Mouse (Mus musculus): ENCODE data around the gene Ahsg. TPM values are rescaled to one million over a fixed set of nuclear protein-coding genes. Genes with fewer than 3 reads are reported as not detected.

Ahsg gene
- total RNA-seq, 4 experiments from 2014 or later, result 3.5 TPM; not detected in 3

DNA sequence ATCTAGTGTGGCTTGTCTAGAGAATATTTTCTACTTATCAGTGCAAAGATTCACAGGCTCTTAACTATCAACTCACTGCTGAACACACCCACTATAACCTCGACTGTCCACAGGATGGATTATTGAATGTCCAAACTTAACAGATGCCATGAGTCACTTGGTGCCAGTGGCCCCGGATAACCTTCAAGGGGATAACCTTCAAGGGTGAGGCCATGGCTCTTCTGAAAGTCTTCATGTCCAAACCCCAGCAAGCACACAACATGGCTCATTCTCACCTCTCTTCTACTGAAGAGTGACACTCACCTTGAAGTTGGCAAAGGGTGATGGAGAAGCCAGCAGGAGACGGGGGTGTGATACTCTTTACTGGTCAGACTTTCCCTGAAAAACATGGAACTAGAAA is 4.4 kb upstream of the Ahsg start:
- no peak for DNase-seq (ENCODE audit: low spot score in 2 of 2)

DNA sequence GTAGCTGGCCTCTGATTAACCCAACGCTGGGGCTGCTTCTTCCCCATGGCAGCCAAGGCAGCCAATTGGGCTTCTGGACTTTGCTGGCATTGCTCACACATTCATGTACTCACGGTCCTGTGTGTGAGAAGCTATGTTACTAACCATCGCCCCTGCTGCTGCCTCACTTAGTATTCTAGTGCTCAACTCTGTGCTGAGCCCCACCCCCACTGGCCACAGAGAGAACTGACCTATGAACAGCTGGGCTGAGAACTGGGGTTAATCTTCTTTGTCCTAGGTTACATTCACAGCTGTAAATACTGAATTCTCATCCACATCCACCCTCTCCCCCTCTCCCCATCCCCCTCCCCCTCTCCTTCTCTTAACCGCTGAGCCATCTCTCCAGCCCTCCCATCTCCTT is 2.2 kb upstream of the Ahsg start:
- no peak for DNase-seq (ENCODE audit: low spot score in 2 of 2)

GRCm38 (mm10) chr16:22889716-22890115 is 1.4 kb upstream of the Ahsg start:
- no peak for DNase-seq (ENCODE audit: low spot score in 2 of 2)

DNA sequence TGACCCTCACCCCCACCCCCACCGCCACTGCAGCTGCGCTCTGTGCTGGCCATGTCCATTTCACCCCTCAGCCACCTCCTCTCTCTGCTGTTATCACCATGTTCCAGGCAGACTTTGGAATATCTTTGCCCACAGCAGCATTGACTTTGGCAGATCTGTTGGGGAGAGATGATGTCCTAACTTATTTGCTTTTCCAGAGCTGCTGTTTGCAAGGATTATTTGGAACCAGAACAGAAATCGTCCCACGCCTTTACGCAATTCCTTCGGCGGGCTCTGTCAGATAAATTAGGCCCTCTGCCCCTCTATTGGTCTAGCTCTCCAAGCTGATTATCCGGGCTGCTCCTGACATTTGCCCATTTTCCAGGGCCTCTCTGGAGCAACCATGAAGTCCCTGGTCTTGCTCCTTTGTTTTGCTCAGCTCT is 667 bp downstream of the Ahsg start:
- DNase-seq (ENCODE audit: low spot score in 2 of 2), result no peak

DNA sequence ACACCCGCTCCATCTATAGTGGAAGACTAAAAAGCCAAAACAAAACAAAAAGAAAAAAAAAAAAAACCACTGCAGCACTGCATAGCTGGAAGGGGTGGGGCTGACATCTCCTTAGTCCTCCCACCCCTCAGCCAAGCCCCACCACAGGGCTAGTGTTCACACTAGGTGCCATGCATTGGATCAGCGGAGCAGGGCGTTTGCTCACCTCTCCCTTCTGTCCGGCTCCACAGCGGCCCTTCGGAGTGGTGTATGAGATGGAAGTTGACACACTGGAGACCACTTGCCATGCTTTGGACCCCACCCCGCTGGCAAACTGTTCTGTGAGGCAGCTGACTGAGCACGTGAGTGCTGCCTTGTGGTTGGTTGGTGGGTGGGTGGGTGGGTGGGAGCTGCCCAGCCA is 3.0 kb downstream of the Ahsg start:
- no peak for DNase-seq (ENCODE audit: low spot score in 2 of 2)

- DNase-seq (ENCODE audit: low spot score in 2 of 2), result no peak
Observed at GRCm38 (mm10) chr16:22896618-22897017, 5.5 kb downstream of the Ahsg start.

- no peak for DNase-seq (ENCODE audit: low spot score in 2 of 2)
Observed at GRCm38 (mm10) chr16:22899346-22899745, 8.3 kb downstream of the Ahsg start.

DNA sequence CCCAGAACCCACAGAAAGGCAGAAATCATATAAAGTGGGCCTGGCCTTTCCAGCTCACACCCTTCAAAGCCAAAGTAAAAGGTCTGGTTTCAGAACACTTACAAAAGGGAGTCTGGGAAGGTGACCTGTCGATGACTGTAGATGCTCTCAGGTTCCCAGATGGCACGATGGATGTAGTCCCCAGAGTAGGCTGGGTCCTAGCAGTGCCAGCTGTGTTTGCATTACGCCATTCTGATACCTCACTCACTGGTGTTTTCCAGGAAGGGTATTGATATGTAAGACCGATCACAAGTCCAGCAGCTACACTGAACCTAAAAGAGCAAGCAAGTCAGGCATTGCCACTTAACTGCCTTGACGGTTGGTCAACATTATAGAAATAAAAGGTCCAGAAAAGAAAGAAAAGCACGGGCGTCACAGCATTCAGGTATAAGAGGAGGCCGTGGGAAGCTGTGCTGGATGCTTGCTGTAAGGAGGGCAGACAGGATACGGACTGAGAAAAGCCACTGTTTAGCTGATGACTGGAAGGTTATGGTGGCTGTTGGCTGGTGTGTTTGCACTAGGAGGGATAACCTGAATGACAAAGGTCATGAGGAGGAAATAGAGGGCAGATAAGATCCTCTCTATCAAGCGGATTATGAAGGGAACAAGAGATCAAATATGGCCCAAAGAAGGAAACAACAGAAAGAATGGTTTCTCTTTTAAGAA is 8.9 kb downstream of the Ahsg start:
- no peak for DNase-seq (ENCODE audit: low spot score in 2 of 2)

DNA sequence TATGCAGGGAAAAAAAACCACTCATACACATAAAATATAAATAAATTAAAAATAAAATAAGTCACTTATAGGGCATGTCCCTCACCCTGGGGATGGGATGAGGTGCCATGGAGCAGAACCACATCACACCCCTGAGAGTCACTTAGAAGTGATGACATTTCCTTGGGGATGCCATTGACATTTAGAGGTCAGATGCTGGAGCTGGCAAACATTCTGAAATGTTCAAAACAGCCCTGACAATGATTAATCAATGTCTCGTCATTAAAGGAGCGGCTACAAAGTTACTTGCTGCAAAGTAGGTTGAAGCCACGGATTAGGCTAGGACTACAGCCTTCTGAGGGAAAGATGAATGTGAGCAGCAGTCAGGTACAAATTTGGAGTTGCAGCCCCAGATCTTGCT is 10.2 kb downstream of the Ahsg start:
- DNase-seq (ENCODE audit: low spot score in 2 of 2), result no peak

GRCm38 (mm10) chr16:22909290-22909689 is 18.2 kb downstream of the Ahsg start:
- no peak for DNase-seq (ENCODE audit: low spot score in 2 of 2)

- no peak for DNase-seq (ENCODE audit: low spot score in 2 of 2)
Observed at GRCm38 (mm10) chr16:22911986-22912385, 20.9 kb downstream of the Ahsg start.

DNA sequence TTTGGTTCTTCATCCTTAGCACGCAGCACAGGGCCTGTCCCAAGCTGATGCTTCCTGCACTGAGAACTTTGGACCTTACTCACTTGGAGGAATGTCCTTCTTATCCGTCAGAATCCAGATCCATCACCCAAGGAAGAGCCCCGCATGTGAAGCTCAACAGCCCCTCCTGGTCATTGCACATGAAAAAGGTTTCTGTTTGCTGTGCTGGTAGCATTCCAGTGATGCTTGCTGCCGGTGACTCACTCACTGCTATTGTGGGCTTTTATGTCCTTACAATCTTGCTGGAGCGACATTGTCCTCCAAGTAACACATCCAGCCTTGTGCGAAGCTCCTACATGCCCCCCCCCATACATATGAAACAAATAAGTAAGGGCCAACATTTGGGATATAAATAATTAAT is 21.8 kb downstream of the Ahsg start:
- DNase-seq (ENCODE audit: low spot score in 2 of 2), result no peak

GRCm38 (mm10) chr16:22914276-22914675 is 23.2 kb downstream of the Ahsg start:
- no peak for DNase-seq (ENCODE audit: low spot score in 2 of 2)

GRCm38 (mm10) chr16:22918034-22918433 is 27.0 kb downstream of the Ahsg start, which contains the start of gene Fetub:
Gene Fetub (plus strand): TSS chr16:22918334.
- no peak for DNase-seq (ENCODE audit: low spot score in 2 of 2)

DNA sequence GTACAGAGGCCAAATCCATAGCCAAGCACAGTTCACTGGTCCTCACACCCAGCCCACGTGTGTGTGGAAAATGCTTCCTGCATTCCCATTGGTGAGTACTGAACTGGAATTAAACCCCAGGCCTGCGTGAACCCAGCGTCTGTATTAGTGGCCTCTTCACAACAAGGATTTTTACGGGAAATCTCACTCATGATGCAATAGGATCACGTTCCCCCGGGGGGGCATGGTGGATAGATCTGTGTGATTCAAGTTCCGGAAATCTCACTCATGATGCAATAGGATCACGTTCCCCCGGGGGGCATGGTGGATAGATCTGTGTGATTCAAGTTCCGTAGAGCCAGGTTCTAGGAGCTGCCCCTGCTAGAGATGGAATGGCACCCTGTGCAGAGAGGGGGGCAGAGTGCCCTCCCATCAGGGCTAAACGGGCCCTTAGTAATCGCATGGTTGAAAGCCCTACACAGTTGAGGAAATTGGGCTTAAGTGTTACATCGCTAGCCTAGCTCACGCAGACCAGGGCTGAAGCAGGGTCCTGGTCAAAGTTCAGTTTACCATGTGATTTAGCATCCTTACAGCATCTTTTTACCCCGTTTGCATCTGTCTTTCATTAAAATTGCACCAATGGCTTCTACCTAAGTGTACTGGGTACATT is 27.7 kb downstream of the Ahsg start:
- no peak for DNase-seq (ENCODE audit: low spot score in 2 of 2)

DNA sequence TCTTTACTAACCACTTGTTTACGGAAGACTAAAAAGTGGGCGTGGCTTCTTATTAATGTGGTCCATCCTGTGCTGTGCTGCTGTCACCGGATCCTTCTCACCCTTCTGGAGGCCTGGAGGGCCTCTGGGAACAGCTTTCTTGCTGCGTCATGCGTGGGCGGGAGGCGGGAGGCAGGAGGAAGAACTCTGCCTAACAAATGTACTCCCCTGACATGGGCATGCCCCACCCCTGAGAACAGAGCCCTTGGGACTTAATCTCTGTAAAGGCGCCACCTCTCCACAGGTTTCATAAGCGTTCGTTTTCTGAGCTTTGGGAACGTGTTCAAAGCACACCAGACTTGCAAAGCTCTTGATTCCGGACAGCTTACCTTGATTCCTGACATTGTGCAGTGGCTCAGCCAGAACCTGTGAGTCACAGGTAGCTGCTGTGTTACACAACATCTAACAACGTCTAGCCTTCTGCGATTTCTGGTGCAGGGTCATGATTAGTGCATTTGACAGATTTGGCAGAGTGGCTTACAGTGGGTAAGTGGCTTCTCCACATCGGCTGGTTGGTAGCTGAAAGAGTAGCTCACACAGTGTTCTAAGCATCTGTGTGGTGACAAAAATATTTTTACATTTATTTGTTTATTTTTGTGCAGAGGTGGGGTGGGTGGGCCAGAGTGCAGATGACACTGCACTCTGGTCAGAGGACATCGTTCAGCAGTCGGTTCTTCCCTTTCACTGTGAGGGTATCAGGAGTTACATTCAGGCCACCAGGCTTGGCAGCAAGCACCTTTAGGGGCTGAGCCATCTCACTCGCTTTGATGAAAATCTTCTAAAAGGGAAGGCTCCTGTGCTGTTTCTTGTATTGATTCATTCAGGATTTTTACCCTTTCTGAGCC is 29.1 kb downstream of the Ahsg start:
- DNase-seq (ENCODE audit: low spot score in 2 of 2), result no peak

DNA sequence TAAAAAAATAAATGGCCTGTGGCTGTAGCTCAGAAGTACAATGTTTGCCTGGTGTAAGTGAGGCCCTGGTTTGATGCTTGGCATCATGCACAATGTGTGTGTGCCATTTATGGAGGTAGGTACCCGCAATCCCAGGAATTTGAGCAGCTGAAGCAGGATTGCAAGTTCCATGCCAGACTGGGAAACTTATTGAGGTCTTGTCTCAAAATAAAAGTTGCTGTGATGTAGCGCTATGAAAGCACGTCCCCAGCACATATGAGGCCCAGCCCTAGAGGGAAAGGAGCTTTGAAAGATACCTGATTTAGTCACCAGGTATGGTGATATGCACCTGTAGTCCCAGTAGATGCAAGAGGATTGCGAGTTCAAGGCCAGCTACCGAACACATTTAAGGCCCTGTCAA is 30.7 kb downstream of the Ahsg start:
- no peak for DNase-seq (ENCODE audit: low spot score in 2 of 2)

- no peak for DNase-seq (ENCODE audit: low spot score in 2 of 2)
Observed at GRCm38 (mm10) chr16:22922433-22922832, 31.4 kb downstream of the Ahsg start.

DNA sequence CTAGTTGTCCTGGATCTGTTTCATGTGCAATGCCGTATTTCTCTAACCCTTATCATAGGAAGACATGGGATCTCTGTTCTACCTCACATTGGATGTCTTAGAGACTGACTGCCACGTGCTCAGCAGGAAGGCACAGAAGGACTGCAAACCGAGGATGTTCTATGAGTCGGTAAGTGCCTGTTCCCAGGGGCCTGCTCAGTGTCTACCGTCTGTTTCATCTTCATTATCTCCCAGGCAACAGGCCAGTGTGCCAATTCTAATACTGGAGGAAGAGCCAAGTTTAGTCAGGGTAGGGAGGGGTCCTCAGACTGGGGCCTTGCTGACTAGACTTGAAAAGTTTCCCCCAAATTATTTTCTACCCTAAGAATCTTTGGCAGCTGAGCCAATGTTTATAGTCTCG is 38.5 kb downstream of the Ahsg start:
- DNase-seq (ENCODE audit: low spot score in 2 of 2), result no peak

DNA sequence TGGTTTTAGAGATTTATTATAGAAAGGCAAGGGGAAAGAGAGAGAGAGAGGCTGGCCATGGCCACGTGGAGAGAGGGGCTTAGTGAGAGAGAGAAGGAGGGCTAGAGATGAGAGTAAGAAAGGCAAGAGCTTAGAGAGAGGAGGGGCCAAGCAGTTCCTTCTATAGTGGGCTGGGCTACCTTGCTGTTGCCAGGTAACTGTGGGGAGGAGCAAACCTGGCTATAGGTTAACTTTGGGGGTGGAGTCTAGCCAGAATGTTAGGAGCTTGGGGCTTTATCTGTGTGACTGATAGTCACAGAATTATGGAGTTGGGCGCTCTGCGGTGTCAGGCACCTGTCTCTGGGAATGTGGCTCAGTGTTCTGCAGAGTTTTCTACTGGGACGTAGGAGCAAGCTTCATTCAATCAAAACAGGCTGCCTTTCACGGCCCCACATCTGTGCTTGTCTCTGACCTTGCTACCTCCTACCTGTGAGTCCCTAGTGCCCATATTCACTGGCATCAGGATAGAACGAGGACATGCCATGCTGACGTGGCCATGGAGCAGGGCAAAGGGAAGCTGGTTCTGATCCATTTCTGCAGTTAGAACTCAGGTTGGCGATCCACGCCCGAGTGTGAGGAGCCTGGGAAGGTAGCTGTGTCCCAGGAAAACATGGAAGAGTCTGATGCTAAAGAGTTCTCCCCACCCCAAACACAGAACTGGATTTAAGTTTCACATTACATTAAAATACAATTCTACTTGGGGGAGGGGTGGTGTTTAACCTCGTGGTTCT is 40.5 kb downstream of the Ahsg start:
- no peak for DNase-seq (ENCODE audit: low spot score in 2 of 2)

DNA sequence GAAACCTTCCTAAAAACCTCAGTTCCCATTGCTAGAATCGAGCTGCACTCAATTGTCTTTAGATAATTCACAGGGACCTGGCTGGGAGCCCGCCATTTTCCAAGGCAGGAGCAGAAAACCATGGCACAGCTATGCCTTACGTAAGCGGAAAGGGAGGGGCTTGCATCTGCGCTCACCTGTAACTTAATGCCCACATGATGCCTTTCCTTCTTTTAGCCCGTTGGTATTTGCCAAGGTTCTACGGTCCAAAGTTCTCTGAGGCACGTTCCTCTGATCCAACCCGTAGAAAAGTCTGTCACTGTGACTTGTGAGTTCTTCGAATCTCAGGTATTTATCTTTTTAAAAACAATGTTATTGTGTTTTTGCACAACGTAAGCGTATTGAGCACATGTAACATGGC is 46.6 kb downstream of the Ahsg start:
- no peak for DNase-seq (ENCODE audit: low spot score in 2 of 2)

Measured in gastrocnemius, adult 8-10 months (tissue).